Mouse (Mus musculus): ENCODE results near the gene Ldb1.

Gene Ldb1

DNA sequence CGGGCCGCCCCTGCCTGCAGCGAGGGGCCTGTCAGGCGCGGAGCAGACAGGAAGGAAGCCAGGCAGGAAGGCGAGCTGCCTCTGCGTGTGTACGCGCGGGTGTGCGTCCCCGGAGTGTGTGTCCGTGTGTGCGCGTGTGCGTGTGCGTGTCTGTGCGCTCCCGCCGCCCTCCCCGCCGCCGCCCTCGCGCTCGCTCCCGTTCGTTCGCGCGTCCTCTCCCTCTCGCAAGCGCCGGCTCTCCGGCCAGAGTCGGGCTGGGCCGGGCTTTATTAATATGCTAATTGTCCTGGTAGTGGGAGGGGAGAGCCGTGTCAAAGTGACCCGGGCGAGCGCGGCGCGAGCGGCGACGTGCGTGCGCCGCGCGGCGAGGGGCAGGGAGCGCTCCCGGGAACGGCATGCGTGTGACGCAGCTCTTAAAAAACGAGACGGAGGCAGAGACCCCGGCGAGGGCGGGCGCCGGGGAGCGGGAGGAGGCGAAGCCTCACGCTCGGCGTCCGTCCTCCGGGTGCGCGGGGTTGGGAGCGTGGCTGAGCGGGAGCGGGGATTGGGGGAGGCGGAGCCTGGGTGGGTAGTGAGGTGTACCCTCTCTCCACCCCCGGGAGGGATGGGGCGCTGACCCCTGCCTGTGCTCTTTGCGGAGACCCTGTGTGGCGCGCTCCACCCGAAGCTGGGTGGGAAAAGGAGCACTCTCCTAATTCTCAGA is at the start of gene Ldb1:
Gene Ldb1 (minus strand): TSS at position 222 of the 703 bp plus-strand sequence.
- no peak for DNase-seq (ENCODE audit: low read depth, low spot score)

DNA sequence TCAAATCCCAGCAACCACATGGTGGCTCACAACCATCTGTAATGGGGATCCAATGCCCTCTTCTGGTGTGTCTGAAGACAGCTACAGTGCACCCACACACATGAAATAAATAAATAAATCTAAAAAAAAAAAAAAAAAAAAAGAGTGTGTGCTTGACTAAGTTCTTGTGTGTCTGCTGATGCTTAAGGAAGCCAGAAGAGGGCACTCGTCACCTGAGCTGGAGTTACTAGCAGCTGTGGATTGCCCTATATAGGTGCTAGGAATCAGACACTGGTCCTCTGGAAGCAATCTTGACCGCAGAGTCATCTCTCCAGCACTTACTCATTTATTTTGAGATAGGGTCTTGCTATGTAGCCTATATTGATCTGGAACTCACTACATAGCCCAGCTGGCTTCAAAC is 49.1 kb upstream of the Ldb1 start:
- no peak for DNase-seq (ENCODE audit: low read depth, low spot score)

DNA sequence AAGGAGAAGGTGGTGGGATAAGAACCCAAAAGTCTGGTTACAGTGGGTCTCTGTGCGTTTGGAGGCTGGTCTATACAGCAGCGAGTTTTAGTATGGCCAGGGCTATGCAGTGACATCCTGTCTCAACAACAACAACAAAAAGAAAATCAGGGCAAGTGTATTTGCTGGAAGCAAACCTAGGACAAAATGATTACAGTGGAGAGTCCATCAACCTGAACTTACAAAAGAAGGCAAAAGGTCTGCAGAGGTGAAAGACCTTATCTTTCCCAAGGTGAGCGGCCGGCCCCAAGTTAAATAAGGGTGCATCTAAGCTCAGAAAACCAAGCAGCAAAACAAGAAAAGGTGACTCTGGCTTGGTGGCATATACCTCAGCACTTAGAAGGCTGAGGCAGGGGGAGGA is 46.6 kb upstream of the Ldb1 start:
- DNase-seq (ENCODE audit: low read depth, low spot score), result no peak

DNA sequence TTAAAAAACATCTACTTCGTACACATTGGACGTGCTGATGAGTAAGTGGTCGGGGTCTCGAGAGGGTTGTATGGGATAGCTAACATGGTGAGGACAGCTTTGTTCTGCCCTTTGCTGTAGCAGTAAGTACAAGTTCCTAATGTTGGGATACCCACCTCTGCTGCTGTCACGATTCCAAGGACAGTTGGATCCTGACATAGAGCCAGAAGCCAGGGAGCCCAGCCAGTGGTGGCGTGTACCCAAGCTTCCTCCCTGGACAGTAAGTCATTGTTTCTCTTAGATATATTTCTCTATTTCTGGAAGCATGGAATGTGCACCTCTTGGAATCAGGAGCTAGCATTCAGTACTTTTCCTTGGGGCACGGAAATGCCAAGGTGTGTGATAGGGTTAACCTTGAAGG is 42.9 kb upstream of the Ldb1 start:
- no peak for DNase-seq (ENCODE audit: low read depth, low spot score)

DNA sequence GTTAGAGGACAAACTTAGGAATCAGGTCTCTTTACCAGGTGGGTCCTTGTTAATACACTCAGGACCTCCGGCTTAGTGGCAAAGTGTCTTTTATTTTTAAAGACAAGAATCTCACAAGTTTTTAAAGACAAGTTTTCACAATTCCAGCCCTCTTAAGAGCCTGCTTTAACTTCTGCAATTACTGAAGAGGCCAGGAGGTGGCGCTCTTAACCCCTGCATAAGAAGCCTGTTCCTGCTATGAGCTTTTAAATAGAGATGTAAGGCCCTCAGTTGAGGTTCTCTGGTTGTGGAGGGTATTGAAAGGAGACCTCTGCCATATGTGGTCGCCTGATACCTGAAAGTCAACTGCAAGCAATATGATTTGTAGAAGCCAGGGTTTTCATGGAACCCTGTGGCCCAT is 41.3 kb upstream of the Ldb1 start:
- DNase-seq (ENCODE audit: low read depth, low spot score), result peak; percentile 18

DNA sequence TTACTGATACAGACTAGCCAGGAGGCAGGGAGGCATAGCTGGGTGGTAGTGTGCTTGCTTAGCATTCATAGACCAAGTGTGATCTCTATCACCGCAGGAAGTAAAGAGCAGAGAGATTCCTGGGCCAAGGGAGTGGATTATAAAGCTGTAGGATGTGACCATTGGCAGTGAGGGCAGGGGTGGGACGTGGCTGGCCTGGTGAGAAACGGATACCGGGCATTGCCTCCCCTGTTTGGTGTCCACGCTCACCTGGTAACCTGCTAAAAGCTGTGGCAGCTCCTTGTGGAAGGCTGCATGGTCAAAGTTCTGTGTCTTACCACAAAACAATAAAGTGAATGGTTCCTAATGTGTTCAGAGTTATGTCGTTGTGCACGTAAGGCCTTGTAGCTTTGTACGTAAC is 40.2 kb upstream of the Ldb1 start:
- DNase-seq (ENCODE audit: low read depth, low spot score), result no peak

DNA sequence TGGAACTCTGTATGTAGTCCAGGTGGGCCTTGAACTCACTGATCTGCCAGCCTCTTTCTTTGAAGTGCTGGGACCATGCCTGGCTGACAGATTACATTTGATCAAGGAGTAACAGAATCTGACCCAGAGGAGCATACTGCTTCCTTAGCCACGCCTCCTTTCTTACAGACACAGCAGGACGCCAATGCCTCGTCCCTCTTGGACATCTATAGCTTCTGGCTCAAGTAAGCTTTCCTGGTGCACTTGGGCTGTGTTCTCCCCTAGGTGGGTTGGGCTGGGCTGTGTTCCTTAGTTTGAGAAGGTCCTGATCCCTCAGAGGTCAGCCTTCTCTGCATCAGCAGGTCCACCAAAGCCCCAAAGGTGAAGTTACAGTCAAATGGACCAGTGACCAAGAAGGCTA is 33.5 kb upstream of the Ldb1 start:
- DNase-seq (ENCODE audit: low read depth, low spot score), result no peak

DNA sequence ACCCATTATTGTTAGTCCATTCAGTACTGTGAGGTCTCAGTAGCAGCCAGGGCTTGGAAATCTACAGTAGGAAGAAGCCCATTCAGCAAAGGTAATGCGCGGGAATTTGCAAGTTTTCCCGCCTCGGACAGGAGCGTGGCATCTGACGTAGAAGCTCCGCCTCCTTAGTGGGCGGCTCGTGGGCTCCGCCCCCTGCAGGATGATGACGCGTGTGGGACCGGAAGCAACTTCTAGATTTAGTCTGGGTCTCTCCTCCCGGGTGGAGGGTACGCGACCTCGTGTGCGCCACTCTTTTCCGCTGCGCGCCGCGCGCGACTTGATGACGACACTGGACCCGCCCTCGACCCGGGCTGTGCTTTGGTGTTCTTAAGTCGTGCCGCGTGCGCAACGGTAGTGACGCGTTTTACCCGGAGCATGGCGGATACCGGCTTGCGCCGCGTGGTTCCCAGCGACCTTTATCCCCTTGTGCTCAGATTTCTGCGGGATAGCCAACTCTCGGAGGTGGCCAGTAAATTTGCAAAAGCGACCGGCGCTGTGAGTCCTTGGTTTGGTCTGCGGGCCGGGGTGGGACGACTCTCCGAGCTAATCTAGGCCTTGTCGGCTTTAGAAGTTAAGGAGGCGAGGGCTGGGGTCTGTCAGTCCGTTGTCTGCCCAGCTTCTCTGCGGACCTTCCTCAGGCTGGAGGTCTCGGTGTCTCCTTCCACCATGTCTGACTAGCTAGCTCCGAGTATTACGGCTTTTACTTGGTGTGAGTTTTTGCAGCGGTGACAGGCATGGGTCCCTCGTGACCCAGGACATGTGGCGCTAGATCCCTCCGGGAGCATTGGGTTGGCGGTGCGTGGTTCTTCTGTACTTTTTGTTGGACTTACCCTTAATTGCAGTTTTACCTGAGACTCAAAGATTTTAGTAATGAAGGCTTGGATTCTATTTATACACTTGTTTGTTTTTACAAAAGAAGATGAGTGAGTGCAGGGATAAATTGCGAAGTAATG is 30.9 kb upstream of the Ldb1 start, which contains the start of gene Nolc1:
Gene Nolc1 (plus strand): TSS at position 248 of the 992 bp plus-strand sequence.
- peak; percentile 98 for DNase-seq (ENCODE audit: low read depth, low spot score)

DNA sequence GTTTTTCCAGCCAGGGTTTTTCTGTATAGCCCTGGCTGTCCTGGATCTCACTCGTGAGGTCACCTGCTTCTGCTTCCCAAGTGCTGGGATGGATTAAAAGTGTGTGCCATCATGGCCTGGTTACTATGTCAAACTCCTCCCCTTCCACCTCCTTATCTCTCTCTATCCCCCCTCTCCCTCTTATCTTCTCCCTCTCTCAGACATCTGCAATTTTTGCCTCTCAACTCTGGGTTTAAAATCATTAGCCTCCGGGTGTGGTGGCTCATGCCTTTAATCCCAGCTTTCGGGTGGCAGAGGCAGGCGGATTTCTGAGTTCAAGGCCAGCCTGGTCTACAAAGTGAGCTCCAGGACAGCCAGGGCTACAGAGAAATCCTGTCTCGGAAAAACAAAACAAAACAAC is 29.3 kb upstream of the Ldb1 start:
- no peak for DNase-seq (ENCODE audit: low read depth, low spot score)

DNA sequence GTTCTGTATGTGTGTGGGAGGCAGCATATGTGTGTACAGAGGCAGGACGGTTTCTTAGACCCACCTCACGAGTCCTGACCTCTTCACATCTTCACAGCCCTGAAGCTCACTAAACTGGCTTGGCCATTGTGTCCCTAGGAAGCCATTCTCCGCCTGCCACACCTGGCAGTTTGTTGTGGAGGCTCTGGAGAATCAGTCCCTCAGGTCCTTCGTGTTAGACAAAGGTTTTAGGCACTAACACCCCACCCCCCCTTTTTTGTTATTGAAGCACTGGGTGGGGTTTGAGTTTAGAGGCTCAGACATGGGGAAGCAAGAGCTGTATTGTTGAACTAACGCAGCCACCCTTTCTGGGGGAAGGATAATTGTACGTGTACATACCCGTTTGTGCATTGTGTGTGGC is 28.3 kb upstream of the Ldb1 start:
- no peak for DNase-seq (ENCODE audit: low read depth, low spot score)

DNA sequence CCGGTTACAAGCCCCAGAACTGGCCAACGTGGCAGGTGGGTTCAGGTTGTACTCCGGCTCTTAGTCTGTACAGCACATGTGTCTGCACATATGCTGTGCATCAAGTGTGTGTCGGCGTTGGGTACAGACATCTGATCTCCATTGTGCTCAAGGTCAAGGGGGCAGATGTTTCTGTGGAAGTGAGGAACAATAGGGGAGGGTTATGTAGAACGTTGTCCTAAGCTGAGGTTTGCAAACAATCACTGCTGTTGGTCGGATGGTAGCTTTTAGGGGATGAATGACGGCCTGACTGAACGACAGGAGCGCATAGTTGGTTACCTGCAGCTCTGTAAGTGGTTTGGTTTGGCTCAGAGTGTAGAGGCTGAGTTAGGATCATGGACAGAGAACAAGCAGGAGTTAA is 23.0 kb upstream of the Ldb1 start:
- DNase-seq (ENCODE audit: low read depth, low spot score), result no peak

DNA sequence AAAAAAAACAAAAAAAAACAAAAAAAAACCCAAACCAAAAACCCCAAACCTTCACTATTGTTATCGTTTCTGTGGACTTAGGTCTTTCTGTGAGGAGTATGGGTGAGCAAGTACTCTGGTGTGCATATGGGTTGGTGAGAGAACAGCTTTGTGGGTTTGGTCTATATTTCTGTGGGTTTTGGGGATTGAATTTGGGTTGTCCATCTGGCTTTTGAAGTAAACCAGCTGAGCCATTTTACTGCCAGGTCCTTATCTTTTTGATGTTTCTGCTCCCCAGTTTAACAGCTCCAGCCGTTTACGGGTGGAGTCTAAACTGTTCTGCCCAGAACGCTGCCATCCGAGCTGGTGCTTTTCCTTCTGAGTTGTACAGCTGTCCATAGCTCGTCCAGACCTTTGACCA is 15.8 kb upstream of the Ldb1 start:
- no peak for DNase-seq (ENCODE audit: low read depth, low spot score)

DNA sequence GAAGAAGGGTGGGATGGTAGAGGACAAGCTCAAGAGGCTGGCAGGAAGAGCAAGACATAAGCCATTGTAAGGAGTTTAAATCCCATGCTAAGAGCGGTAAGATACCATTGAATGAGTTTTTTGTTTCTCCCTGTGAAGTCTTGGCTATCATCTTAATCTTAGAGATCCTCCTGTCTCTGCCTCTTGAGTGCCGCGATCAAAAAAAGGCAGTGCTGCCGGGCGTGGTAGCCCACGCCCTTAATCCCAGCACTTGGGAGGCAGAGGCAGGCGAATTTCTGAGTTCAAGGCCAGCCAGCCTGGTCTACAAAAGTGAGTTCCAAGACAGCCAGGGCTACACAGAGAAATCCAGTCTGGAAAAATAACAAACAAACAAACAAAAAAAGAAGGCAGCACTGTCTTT is 13.5 kb upstream of the Ldb1 start:
- DNase-seq (ENCODE audit: low read depth, low spot score), result no peak

DNA sequence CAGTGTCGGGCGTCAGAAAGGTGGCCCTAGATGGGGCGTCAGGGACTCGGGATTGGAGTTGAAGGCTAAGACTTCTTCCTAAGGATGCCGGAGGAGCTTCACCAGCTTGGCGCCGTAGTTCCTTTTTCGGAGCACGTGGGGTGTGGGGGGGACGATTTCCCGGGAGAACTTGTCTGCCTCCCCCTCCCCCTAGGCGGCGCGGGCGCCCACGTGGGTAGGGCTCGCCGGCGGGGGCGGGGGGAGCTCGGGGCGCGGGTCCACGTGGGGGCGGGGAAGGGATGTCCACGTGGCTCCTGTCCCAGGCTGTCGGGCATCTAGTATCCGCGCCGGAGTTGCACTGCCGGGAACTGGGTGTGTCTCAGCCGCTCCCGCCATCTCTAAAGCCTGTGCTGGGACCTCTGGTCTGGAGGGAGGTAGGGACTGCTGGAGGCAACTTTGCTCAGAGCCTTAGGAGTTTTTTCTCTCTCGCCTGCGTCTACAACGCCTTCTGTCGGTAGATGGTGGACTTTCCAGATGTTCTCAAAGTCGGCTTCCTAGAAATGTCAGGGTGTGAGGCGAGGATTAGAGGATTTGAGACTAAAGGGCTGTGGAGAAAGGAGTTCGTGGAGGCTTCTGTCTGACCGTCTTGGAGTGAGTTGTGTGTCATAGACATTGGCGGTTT is 12.1 kb upstream of the Ldb1 start:
- DNase-seq (ENCODE audit: low read depth, low spot score), result no peak

DNA sequence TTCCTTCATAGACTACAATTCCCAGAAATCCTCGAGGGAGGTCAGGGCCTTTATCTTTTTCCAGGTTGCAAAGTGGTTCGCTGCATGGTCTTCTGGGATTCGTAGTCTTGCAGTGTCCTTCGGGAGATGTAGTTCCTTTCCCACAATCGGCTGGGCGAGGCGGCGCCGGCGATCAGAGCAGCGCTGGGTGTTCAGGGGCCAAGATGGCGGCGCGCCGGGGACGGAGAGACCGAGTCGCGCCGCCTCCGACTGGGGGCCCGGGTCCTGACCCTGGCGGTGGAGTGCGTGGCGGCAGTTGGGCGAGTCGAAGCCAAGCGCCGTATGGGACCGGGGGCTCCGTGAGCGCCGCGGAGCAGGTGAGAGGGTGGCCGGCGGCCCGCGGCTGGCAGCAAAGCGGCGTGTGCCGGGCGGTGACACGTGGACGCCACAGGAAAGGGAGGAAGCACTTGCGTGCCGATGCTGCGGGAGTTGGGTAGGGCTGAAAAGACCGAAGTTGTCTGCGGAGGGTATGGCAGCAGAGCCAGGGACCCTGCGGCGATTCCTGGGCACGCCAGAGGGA is 11.5 kb upstream of the Ldb1 start:
- DNase-seq (ENCODE audit: low read depth, low spot score), result peak; percentile 94

DNA sequence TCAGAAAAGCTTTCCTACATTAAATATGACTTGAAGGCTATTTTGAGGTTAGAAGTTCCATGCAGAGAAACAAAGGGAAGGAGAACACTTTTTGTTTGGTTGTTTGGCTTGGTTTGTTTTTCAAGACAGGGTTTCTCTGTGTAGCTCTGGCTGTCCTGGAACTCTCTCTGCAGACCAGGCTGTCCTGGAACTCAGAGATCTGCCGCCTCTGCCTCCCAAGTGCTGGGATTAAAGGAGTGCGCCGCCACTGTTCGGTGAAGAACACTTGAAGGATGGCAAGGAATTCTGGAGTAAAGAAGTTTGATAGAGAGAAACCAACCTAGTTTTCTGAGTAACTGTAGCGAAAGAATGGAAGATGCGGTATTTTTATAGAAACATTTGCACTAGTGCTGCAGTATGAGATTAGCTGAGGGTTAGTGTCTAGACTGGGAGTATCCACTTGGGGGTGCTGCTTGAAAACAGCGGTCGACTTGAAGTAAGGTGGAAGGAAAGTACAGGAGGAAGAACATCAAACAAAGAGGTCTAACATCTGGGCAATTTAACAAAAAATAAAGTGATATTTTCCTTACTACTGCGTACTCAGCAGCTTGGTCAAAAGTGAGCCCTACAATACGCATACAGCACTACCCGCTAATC is 10.9 kb upstream of the Ldb1 start:
- no peak for DNase-seq (ENCODE audit: low read depth, low spot score)

DNA sequence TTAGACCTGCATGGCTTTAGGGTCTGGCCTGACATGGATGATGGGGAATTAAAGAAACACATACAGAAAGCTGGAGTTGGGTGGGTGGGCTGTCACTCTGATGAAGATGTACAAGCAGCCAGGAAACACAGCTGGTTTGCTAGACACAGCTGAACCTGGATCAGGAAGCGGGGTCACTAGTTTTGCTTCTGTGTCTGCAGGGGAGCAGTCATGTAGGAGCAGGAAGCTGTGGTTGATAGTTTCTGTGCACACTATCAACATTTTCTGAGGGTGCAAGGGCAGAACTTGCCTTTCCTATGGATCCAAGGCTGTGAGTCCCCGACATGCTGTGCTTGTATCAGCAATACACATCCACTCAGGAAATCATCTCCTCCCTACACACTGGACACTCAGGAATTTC is 5.4 kb upstream of the Ldb1 start:
- no peak for DNase-seq (ENCODE audit: low read depth, low spot score)

DNA sequence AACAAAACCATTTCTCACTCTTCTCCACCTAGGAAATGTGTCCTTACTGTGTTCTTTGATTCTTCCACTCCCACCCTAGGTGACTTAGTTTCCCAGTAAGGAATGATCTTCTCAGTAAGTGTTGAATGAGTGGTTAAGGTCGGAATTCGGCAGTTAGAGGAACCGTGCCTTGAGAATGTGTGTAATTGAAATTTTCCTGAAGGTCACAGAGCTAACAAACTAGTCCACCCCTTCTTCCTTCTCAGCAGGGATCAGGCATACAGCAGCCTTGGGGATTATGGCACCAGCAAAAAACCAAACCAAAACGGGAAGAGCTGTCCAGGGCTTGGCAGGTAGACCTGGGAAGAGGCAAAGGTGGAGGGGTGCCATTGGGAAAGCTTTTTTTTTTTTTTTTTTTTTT is 4.1 kb upstream of the Ldb1 start:
- no peak for DNase-seq (ENCODE audit: low read depth, low spot score)

DNA sequence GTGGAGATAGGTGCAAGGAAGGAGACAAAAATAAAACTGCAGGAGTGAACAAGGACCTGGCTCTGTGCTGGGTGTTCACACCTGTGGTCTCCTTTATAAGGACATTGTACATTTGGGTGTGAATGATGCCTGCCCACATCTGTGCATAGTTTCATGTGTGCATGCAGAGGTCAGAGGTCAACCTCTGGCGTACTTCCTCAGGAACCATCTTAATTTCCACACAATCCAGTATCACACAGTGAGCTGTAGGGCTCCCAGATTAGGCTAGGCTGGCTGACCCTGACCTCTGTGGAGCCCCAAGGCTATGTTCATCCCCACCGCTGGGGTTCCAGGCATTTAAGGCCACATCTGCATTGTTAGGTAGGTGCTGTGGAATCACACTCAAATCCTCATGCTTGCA is 2.4 kb upstream of the Ldb1 start:
- no peak for DNase-seq (ENCODE audit: low read depth, low spot score)

DNA sequence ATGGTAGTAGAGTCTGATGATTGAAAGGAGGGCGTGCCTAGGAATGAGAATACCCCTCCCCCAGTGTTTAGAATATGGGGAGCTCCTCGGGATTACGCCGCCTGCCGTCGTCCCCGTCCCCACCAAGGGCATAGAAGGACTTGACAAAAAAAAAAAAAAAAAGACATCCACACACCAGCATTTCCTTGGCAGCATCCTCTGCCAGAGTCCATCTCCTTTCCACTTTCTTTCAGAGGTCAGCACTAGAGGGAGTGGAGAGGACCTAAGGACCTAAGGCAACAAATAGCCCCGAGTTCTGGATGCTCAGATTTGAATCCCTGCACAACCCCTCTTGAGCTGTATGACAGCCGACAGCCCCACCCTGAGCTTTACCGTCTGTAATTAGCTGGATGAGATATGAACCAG is 1.6 kb upstream of the Ldb1 start:
- DNase-seq (ENCODE audit: low read depth, low spot score), result no peak

DNA sequence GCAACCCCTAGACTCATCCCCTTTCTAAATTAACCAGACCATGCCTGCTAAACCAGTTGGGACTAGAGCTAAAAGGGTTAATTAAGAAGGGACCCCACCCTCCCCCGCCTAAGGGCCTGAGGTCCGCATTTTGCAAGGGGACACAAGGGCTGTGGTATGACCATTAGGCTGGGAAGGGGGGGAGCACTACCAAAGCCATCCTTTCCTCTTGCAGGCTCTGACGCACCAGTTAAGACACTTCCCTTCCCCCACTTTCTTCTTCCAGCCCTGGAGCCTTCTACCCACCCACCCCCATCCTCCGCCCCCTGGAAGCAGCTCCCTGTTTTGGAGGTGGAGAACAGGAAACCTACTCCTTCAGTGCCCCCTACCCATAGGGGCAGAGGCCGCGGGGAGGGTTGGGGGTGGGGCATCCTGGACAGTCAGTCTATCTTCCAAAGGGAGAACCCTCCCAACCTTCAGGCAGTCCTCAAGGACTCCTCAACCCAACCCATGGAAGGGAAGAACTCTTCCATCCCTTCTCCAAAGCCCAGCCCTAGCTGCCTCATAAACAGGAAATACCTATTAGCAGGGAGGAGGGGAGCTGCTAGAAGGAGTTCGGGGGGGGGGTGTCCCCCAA is 790 bp upstream of the Ldb1 start:
- DNase-seq (ENCODE audit: low read depth, low spot score), result no peak
